Mouse (Mus musculus) intestine, embryonic 14.5 days (tissue): ENCODE measurements at regions not wholly inside any gene's neighbourhood (a gene's known extent, or its start where the extent isn't known, plus 50 kb on each side); places are given as distances from the start of the nearest gene placed in this dataset.
"Not testable (repeated sequence)": the region's sequence is repeated elsewhere in the genome, so short reads cannot be mapped to it uniquely, and the experiment has no call there.

ENCODE experiments used
- ATAC-seq: fragments of 200-750 bp; cut with Nextera tagmentation; replicated peaks from 2 replicates; pipeline ENCODE4 v1.8.0; 2017; ENCODE audit warnings: low read depth, moderate number of reproducible peaks, moderate TSS enrichment, moderate library complexity; ENCODE audit not compliant: low FRiP score, low TSS enrichment
- DNase-seq: peaks from one replicate; pipeline ENCODE4 v3.0.0-alpha.2; 2018; ENCODE audit warnings: low spot score
- H3K27ac ChIP-seq: fragments of 300-500 bp; sonication (generic); 2 replicates; pipeline ENCODE4 v1.5.1; 2014; ENCODE audit warnings: low read depth, mild to moderate bottlenecking, control low read depth
- H3K27me3 ChIP-seq: fragments of 300-500 bp; sonication (generic); replicated peaks from 2 replicates; pipeline ENCODE4 v1.6.1; 2014; ENCODE audit warnings: low read length, control low read depth; ENCODE audit not compliant: control insufficient read depth, insufficient read depth
- H3K36me3 ChIP-seq: fragments of 300-500 bp; sonication (generic); 2 replicates; pipeline ENCODE4 v1.6.1; 2014; ENCODE audit warnings: low read length, control low read depth; ENCODE audit not compliant: control insufficient read depth, insufficient read depth
- H3K4me1 ChIP-seq: fragments of 300-500 bp; sonication (generic); replicated peaks from 2 replicates; pipeline ENCODE4 v1.6.1; 2014; ENCODE audit warnings: low read length, control low read depth, mixed read lengths; ENCODE audit not compliant: control insufficient read depth, insufficient read depth
- H3K4me2 ChIP-seq: fragments of 300-500 bp; sonication (generic); 2 replicates; pipeline ENCODE4 v1.6.1; 2014; ENCODE audit warnings: low read length
- H3K4me3 ChIP-seq: fragments of 300-500 bp; sonication (generic); 2 replicates; pipeline ENCODE4 v1.5.1; 2014; ENCODE audit warnings: low read depth, low read length, control low read depth, mixed read lengths
- H3K9ac ChIP-seq: fragments of 300-500 bp; sonication (generic); 2 replicates; pipeline ENCODE4 v1.6.1; 2014; ENCODE audit warnings: mild to moderate bottlenecking, low read length
- H3K9me3 ChIP-seq: fragments of 300-500 bp; sonication (generic); 2 replicates; pipeline ENCODE4 v1.6.1; 2016; ENCODE audit warnings: low read length, control low read depth; ENCODE audit not compliant: control insufficient read depth
- WGBS: fragments of 180-500 bp; shearing (Covaris S2); extraction: QIAGEN DNeasy Blood & Tissue Kit; methylation state at CpG from one replicate; pipeline ENCODE4 v1.1.7; 2014; 5-methylcytosine and 5-hydroxymethylcytosine counted together

DNA sequence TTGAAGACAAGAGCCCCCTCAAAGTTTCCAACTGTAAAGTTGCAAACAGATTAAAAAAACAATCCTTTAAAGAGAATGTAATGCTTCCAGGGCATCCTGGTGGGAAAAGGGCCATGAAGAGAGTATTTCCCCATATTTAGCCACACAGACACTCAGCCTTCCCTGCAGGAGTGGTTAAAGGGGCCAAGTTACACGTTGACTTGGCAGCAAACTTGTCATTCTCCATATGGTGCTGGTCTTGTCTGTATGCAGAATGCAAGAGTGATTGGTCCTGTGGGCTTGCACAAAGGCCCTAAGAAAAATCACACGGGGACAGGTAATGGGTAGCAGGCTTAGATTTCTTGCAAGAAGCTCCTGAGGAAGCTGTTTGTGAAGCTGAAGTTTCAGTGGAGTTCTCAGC is 325.0 kb downstream of the Sec16b start:
- 47% methylated on average over 2 of the region's 2 CpGs for WGBS
- H3K9me3 ChIP-seq = no peaks in the 10 kb centered on the region
- H3K27ac ChIP-seq = no peak overlapping the region
- H3K4me3 ChIP-seq = no peak overlapping the region
- H3K27me3 ChIP-seq = no peaks in the 10 kb centered on the region
- no peak overlapping the region for H3K4me2 ChIP-seq
- H3K4me1 ChIP-seq = no peaks in the 10 kb centered on the region
- H3K9ac ChIP-seq = no peak overlapping the region
- no peaks in the 10 kb centered on the region for H3K36me3 ChIP-seq
- no peak for ATAC-seq
- DNase-seq = no peak

DNA sequence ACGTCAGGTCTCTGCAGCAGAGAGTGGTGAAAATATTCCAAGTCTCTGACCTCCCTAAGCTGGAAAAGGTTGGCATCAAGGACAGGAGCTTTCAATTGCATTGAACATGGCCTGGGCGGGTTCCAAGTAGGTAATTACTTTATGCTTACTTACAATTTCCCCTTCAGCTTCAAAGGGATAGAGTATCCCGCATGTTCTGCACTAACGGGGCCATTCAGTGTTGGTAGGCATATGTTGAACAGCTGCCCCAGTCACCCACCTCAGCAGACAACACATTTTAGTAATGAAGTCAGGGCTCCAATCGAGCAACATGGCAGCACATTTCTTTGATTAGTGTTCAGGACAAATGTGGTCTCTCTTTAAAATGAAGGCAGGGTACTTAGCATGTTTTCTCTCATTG is 366.2 kb downstream of the Sec16b start:
- H3K9ac ChIP-seq = no peak overlapping the region
- H3K27ac ChIP-seq = no peak overlapping the region
- ATAC-seq (no peak), DNase-seq (no peak)
- no peaks in the 10 kb centered on the region for H3K9me3 ChIP-seq
- H3K4me2 ChIP-seq = no peak overlapping the region
- no peaks in the 10 kb centered on the region for H3K36me3 ChIP-seq
- no peaks in the 10 kb centered on the region for H3K27me3 ChIP-seq
- 75% methylated on average over 5 of the region's 5 CpGs for WGBS
- H3K4me1 ChIP-seq = no peaks in the 10 kb centered on the region
- H3K4me3 ChIP-seq = no peak overlapping the region

DNA sequence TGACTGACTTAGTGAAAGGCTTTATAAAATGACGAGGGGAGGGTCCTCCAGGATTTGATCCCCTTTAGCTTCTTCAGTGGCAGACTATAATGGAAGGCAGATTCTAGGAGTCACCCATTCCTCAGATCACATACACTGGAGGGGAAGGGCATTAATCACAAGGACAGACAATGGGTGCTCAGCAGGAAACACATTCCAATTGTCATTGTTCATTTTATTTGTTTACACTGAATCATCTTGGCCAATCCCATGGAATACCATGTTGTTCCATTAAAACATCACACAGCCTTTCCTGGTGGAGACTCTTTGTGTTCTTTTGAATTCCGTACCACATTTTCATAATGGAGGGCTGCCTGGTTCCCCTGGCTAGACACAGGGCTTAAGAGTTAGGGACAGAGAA is 368.5 kb downstream of the Sec16b start:
- no peaks in the 10 kb centered on the region for H3K9me3 ChIP-seq
- no peak overlapping the region for H3K9ac ChIP-seq
- no peak for ATAC-seq
- no peak overlapping the region for H3K4me2 ChIP-seq
- no peak overlapping the region for H3K4me3 ChIP-seq
- H3K36me3 ChIP-seq = no peaks in the 10 kb centered on the region
- H3K27ac ChIP-seq = no peak overlapping the region
- 76% methylated on average over 2 of the region's 2 CpGs for WGBS
- H3K4me1 ChIP-seq = no peaks in the 10 kb centered on the region
- DNase-seq = no peak
- H3K27me3 ChIP-seq = no peaks in the 10 kb centered on the region

DNA sequence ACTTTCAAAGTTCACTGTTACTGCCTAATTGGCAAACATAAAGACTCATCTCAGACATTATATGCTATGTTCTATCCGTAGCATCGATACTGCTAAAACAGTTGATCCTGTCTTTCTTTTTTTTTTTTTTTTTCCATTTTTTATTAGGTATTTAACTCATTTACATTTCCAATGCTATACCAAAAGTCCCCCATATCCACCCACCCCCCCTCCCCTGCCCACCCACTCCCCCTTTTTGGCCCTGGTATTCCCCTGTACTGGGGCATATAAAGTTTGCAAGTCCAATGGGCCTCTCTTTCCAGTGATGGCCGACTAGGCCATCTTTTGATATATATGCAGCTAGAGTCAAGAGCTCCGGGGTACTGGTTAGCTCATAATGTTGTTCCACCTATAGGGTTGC is 370.6 kb downstream of the Sec16b start:
- ATAC-seq = 0 out of 2 replicates have a peak, but pooled peaks have one; percentile 71
- H3K4me2 ChIP-seq, H3K36me3 ChIP-seq, H3K27ac ChIP-seq, H3K9me3 ChIP-seq, H3K27me3 ChIP-seq, H3K4me1 ChIP-seq, H3K9ac ChIP-seq, DNase-seq, H3K4me3 ChIP-seq: not testable (repeated sequence)
- WGBS = 94% methylated on average over 2 of the region's 4 CpGs

DNA sequence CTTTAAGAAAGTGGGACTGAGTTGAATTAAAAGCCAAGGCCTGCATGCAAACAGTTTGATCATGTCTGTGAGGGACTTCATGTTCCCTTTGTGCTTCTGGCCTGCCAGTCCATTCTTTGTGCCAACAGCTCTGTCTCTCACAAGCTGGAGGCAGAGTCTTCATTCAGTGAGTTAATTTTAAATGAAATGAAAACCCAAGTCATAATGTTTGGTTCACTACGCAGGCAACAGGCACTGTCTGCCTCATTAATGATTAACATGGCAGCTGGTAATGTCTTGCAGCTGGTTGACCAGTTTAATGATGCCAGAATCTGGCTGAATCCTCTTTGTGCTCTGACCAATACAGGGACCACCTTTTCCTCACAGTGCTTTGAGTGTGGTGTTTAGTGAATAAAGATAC is 380.6 kb downstream of the Sec16b start:
- Histone ChIP-seq H3K4me2 (no peak overlapping the region), H3K4me3 (no peak overlapping the region), H3K27me3 (no peaks in the 10 kb centered on the region), H3K27ac (no peak overlapping the region), H3K4me1 (no peaks in the 10 kb centered on the region), H3K9me3 (no peaks in the 10 kb centered on the region), H3K9ac (no peak overlapping the region), H3K36me3 (no peaks in the 10 kb centered on the region)
- ATAC-seq (no peak), DNase-seq (no peak)
- 36% methylated on average over 1 of the region's 1 CpGs for WGBS

DNA sequence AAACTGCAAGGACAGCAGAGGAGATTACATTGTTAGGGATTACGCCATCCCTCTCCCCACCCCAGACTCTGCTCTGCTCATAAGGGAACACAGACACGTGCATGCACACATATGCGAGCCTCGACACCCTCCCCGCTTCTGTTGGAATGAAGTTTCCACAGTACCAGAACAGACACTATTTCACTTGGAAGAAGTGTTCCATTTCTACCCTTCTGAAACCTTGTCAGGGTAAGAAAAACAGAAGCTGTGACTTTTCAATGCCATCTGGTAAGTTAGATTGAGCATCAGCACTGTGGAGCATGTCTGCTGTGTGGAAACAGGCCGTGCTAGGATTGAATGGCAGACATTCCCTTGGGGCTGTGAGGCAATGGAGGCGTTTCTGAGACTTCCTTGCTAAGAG is 382.0 kb downstream of the Sec16b start:
- Histone ChIP-seq H3K36me3 (no peaks in the 10 kb centered on the region), H3K4me3 (no peak overlapping the region), H3K27ac (no peak overlapping the region), H3K9ac (no peak overlapping the region), H3K9me3 (no peaks in the 10 kb centered on the region), H3K4me1 (no peaks in the 10 kb centered on the region), H3K27me3 (no peaks in the 10 kb centered on the region), H3K4me2 (no peak overlapping the region)
- DNase-seq (no peak), ATAC-seq (no peak)
- 73% methylated on average over 7 of the region's 7 CpGs for WGBS

DNA sequence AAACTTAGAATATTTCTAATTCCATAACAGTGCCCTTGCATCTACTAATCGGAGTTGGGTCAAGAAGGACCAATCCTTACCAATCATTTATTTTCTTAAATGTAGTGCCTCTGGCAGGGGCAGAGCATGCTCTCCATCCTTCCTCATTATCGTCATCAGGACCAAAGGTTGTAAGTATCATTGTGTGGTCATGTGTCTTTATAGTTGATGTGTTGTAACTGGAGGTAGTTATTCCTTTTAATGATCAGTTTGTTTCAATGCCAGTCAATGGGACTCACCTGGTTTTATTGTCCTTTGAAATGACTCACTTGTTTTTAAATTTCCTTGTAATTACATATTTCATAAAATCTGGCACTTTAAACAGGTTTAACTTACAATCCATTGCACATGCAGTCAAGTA is 399.6 kb downstream of the Sec16b start:
- no peak overlapping the region for H3K27ac ChIP-seq
- no peak overlapping the region for H3K4me3 ChIP-seq
- no peak overlapping the region for H3K9ac ChIP-seq
- no peaks in the 10 kb centered on the region for H3K4me1 ChIP-seq
- H3K9me3 ChIP-seq = no peaks in the 10 kb centered on the region
- no peaks in the 10 kb centered on the region for H3K27me3 ChIP-seq
- 81% methylated on average over 2 of the region's 2 CpGs for WGBS
- H3K4me2 ChIP-seq = no peak overlapping the region
- DNase-seq = no peak
- no peaks in the 10 kb centered on the region for H3K36me3 ChIP-seq
- no peak for ATAC-seq

DNA sequence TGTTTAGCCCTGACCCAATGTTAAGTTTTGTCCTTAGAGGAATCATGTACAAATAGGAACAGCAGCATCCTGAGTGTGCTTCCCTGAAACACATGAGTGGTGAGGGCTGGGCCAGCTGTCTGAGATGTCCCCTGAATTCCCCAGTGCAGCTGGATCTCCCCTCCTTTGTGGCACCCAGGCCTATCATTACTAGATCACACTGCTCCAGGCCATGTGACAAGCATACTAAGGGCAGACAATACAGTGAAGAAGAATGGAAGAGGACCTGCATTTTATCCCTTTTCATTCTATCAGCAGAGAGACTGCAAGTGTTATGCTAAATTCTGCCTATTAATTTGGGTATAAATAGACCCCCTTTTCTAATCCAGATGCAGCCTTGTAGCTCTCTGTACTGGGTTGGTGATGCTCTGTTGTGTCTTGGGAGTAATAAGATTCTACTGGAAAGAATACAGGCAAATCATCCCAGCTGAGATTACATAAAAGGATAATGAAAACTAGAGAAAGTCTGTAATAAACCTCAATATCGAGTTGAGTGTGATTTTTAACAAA is 418.3 kb downstream of the Brinp2 start:
- no peak for ATAC-seq
- no peak overlapping the region for H3K9ac ChIP-seq
- no peak overlapping the region for H3K27ac ChIP-seq
- WGBS = 68% methylated on average over 1 of the region's 1 CpGs
- H3K4me3 ChIP-seq = no peak overlapping the region
- DNase-seq = no peak
- H3K27me3 ChIP-seq = no peaks in the 10 kb centered on the region
- H3K9me3 ChIP-seq = no peaks in the 10 kb centered on the region
- no peaks in the 10 kb centered on the region for H3K36me3 ChIP-seq
- no peaks in the 10 kb centered on the region for H3K4me1 ChIP-seq
- H3K4me2 ChIP-seq = no peak overlapping the region

DNA sequence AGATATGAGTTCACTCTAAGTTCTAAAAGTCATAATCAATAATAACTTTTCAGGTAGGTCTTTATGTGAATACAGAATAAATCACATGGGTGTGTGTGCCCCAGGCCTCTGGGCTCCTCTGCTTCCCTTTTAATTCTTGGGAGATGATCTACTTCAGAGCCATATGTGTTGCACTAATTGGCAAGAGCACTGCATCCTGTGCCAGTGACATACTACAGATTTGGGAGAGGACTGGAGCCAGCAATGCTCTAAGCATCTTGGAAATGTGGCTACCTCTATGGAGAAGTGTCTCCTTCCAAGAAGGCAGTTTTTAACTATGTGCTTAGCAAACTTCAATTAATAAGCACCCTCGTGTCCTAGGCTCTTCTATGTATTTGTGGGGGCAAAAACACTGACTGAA is 416.6 kb downstream of the Brinp2 start:
- Histone ChIP-seq H3K4me2 (no peak overlapping the region), H3K9ac (no peak overlapping the region), H3K27me3 (no peaks in the 10 kb centered on the region), H3K9me3 (no peaks in the 10 kb centered on the region), H3K36me3 (no peaks in the 10 kb centered on the region), H3K4me3 (no peak overlapping the region), H3K4me1 (no peaks in the 10 kb centered on the region), H3K27ac (no peak overlapping the region)
- ATAC-seq (no peak), DNase-seq (no peak)
- 77% methylated on average over 1 of the region's 1 CpGs for WGBS
